Mouse (Mus musculus) heart, embryonic 12.5 days (tissue): ENCODE measurements around the gene Fam160a1. TPM values are rescaled to one million over a fixed set of nuclear protein-coding genes. Genes with fewer than 3 reads are reported as not detected.

ENCODE experiments used
- ATAC-seq: fragments of 200-750 bp; cut with Nextera tagmentation; 2 replicates; pipeline ENCODE4 v1.8.0; 2017; ENCODE audit warnings: moderate TSS enrichment, moderate library complexity; ENCODE audit not compliant: insufficient number of reproducible peaks, low FRiP score
- H3K27ac ChIP-seq: fragments of 300-500 bp; sonication (generic); 2 replicates; pipeline ENCODE4 v1.5.1; 2016; ENCODE audit warnings: mild to moderate bottlenecking, moderate library complexity; ENCODE audit not compliant: poor library complexity, severe bottlenecking
- H3K27me3 ChIP-seq: fragments of 300-500 bp; sonication (generic); replicated peaks from 2 replicates; pipeline ENCODE4 v1.6.1; 2016; ENCODE audit warnings: mild to moderate bottlenecking, moderate library complexity
- H3K36me3 ChIP-seq: fragments of 300-500 bp; sonication (generic); 2 replicates; pipeline ENCODE4 v1.6.1; 2016; ENCODE audit warnings: mild to moderate bottlenecking, moderate library complexity
- H3K4me1 ChIP-seq: fragments of 300-500 bp; sonication (generic); replicated peaks from 2 replicates; pipeline ENCODE4 v1.6.1; 2016; ENCODE audit warnings: mild to moderate bottlenecking
- H3K4me2 ChIP-seq: fragments of 300-500 bp; sonication (generic); 2 replicates; pipeline ENCODE4 v1.6.1; 2016; ENCODE audit warnings: mild to moderate bottlenecking, moderate library complexity
- H3K4me3 ChIP-seq: fragments of 300-500 bp; sonication (generic); 2 replicates; pipeline ENCODE4 v1.5.1; 2016; ENCODE audit warnings: mild to moderate bottlenecking
- H3K9ac ChIP-seq: fragments of 300-500 bp; sonication (generic); 2 replicates; pipeline ENCODE4 v1.6.1; 2016; ENCODE audit warnings: mild to moderate bottlenecking, moderate library complexity
- H3K9me3 ChIP-seq: fragments of 300-500 bp; sonication (generic); replicated peaks from 2 replicates; pipeline ENCODE4 v1.6.1; 2016; ENCODE audit warnings: mild to moderate bottlenecking, moderate library complexity
- WGBS: fragments of 180-500 bp; shearing (Covaris S2); methylation state at CpG from one replicate; pipeline ENCODE4 v1.1.7; 2016; 5-methylcytosine and 5-hydroxymethylcytosine counted together
- polyA plus RNA-seq: library from polyadenylated mRNA; unstranded; fragments of >200 nt; fragmentation: Nextera tagmentation; extraction: Ambion mirVana; gene quantifications from 2 replicates; pipeline ENCODE4 v1.2.1, GENCODE M21; 2016

Gene Fam160a1
- polyA plus RNA-seq, 1 experiment from 2014 or later, result 3.3 TPM

- no peak overlapping the region for H3K27ac ChIP-seq
- H3K4me1 ChIP-seq, result peaks cover 26% of the 10 kb centered on the region
- no peak for ATAC-seq
- H3K36me3 ChIP-seq, result 0 out of 2 replicates have a peak, but pooled peaks cover 6% of the 10 kb centered on the region
- no peak overlapping the region for H3K4me3 ChIP-seq
- WGBS, result 77% methylated on average over 2 of the region's 2 CpGs
- no peak overlapping the region for H3K4me2 ChIP-seq
- no peaks in the 10 kb centered on the region for H3K27me3 ChIP-seq
- no peak overlapping the region for H3K9ac ChIP-seq
- no peaks in the 10 kb centered on the region for H3K9me3 ChIP-seq
These were observed 183.4 kb downstream of the Fam160a1 start for GRCm38 (mm10) chr3:85633733-85634132.

- H3K9ac ChIP-seq, result no peak overlapping the region
- ATAC-seq, result no peak
- H3K4me3 ChIP-seq, result no peak overlapping the region
- no peaks in the 10 kb centered on the region for H3K27me3 ChIP-seq
- WGBS, result 89% methylated on average over 4 of the region's 4 CpGs
- H3K4me2 ChIP-seq, result no peak overlapping the region
- H3K36me3 ChIP-seq, result 0 out of 2 replicates have a peak, but pooled peaks cover 6% of the 10 kb centered on the region
- no peak overlapping the region for H3K27ac ChIP-seq
- no peaks in the 10 kb centered on the region for H3K9me3 ChIP-seq
- H3K4me1 ChIP-seq, result 0 out of 2 replicates have a peak, but pooled peaks cover 4% of the 10 kb centered on the region
These were observed 187.1 kb downstream of the Fam160a1 start for GRCm38 (mm10) chr3:85629895-85630510.

GRCm38 (mm10) chr3:85619751-85620150, 197.3 kb downstream of the Fam160a1 start:
- no peak overlapping the region for H3K9ac ChIP-seq
- WGBS, result 93% methylated on average over 1 of the region's 1 CpGs
- H3K27me3 ChIP-seq, result no peaks in the 10 kb centered on the region
- peaks cover 31% of the 10 kb centered on the region for H3K36me3 ChIP-seq
- ATAC-seq, result no peak
- H3K27ac ChIP-seq, result no peak overlapping the region
- no peak overlapping the region for H3K4me2 ChIP-seq
- no peak overlapping the region for H3K4me3 ChIP-seq
- H3K4me1 ChIP-seq, result no peaks in the 10 kb centered on the region
- peaks cover 7% of the 10 kb centered on the region for H3K9me3 ChIP-seq

GRCm38 (mm10) chr3:85619345-85619744, 197.7 kb downstream of the Fam160a1 start:
- H3K9me3 ChIP-seq, result peaks cover 7% of the 10 kb centered on the region
- H3K9ac ChIP-seq, result no peak overlapping the region
- peaks cover 31% of the 10 kb centered on the region for H3K36me3 ChIP-seq
- no peak overlapping the region for H3K4me2 ChIP-seq
- ATAC-seq, result no peak
- 74% methylated on average over 5 of the region's 5 CpGs for WGBS
- H3K4me1 ChIP-seq, result no peaks in the 10 kb centered on the region
- no peak overlapping the region for H3K4me3 ChIP-seq
- H3K27me3 ChIP-seq, result no peaks in the 10 kb centered on the region
- no peak overlapping the region for H3K27ac ChIP-seq

- H3K4me2 ChIP-seq, result no peak overlapping the region
- H3K27ac ChIP-seq, result no peak overlapping the region
- H3K27me3 ChIP-seq, result no peaks in the 10 kb centered on the region
- no peak overlapping the region for H3K4me3 ChIP-seq
- peaks cover 7% of the 10 kb centered on the region for H3K9me3 ChIP-seq
- H3K9ac ChIP-seq, result no peak overlapping the region
- no peaks in the 10 kb centered on the region for H3K4me1 ChIP-seq
- 76% methylated on average over 6 of the region's 6 CpGs for WGBS
- no peak for ATAC-seq
- peaks cover 31% of the 10 kb centered on the region for H3K36me3 ChIP-seq
These were observed 198.2 kb downstream of the Fam160a1 start for GRCm38 (mm10) chr3:85618885-85619284.

GRCm38 (mm10) chr3:85616389-85616788, 200.7 kb downstream of the Fam160a1 start:
- Histone ChIP-seq H3K27ac (no peak overlapping the region), H3K27me3 (no peaks in the 10 kb centered on the region), H3K9me3 (0 out of 2 replicates have a peak, but pooled peaks cover 4% of the 10 kb centered on the region), H3K36me3 (peaks cover 30% of the 10 kb centered on the region), H3K4me1 (peaks cover 6% of the 10 kb centered on the region), H3K4me3 (no peak overlapping the region), H3K4me2 (no peak overlapping the region), H3K9ac (no peak overlapping the region)
- 89% methylated on average over 1 of the region's 1 CpGs for WGBS
- ATAC-seq, result no peak

Other genes starting within 250 kb of the Fam160a1 start
- 37.4 and 41.4 TPM in 2 replicates for gene Gatb, start 243.2 kb downstream of the Fam160a1 start, polyA plus RNA-seq
- gene Glt28d2, start 70.2 kb upstream of the Fam160a1 start, polyA plus RNA-seq, result 0.85 and 1.2 TPM in 2 replicates
- gene Gm37240, start 70.2 kb upstream of the Fam160a1 start, polyA plus RNA-seq, result 4.6 and 6.1 TPM in 2 replicates
- 16.6 and 16.9 TPM in 2 replicates for gene Sh3d19, start 153.8 kb upstream of the Fam160a1 start, polyA plus RNA-seq
- not detected in 2 replicates for gene Prss48, start 185.2 kb upstream of the Fam160a1 start, polyA plus RNA-seq